Mouse (Mus musculus) kidney, adult 9 months (tissue): ENCODE measurements around the gene Clasp1.

Experiments
- DNase-seq: peaks from one replicate; pipeline ENCODE4 v3.0.0; 2022

The Clasp1 gene

DNA sequence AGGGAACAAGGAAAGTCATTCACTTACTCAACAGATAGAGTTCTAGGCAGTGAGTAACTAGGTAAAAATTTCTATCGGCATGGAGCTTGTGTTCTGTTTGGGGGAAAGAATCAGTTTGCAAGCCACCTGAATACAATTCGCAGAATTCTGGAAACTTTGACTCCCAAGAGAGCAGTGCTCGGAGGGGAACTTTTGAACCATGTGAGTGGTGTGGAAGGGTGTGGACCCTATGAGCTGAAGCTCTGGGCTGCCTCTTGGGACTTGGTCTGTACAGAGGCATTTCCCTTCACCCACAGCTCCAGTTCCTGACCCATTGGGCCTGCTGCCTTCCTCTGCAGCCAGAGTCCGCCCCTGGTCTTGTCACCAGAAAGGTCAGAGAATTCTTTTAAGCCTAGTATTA, 64.7 kb downstream of the Clasp1 start:
- peak; percentile 37 for DNase-seq

DNA sequence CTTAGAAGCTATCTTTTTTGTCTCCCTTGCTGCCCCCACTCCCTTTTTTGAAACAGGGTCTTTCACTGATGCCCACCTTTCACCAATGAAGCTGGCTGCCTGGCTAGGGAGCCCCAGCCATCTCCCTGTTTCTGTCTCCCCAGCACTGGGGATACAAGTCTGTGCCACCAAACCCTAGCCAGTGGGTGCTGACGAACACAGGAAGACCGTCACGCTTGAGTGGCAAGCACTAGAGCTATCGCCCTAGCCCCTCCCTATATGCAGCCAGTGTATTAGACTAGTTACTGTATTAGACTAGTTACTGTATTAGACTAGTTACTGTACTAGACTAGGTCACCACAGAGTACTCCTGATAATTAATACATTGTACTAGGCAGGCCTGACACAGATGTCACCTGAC, 66.0 kb downstream of the Clasp1 start:
- DNase-seq: no peak

DNA sequence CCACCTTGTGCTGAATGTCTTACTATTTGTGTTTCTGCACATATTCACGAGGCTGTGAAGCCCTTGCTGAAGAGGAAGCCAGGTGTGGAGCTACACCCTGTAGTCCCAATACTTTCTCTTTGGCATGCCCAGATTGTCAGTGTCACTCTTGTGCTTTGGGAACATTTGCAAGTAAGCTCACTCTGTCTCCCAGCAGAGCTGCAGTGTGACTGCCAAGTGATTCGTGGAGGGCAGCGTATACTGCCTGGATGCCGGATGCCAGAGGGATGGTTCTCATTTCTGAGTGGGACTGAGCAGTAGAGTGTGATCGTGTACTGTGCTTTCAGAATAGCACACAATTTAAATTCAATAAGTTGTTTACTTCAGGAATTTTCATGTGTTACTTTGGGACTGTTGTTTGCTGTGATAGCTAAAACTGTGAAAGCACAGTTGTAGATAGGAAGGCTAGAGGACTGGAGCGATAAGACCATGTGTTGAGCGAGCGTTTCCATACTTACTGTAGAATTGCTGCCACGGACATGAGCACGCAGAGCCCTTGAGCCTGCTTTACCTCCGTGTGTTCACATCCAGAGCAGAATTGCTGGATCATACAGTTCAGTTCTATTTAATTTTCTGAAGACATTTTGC, 68.5 kb downstream of the Clasp1 start:
- no peak for DNase-seq

DNA sequence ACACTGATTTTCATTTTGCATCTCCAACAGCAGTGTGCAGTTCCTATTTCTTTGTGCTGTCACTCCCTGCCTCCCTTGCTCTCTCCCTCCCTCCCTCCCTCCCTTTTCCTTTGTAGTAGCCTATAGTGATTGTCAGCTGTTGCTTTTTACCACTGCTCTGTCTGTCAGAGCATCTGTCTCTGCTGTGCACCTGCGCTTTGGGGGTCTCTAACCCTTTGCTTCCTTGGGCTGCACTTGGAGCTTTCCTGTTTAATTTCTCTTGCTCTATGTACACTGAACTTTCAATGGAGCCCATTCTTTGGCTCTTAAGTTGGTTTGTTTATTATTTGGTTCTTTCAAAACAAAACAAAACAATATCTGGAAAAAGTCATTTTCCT, 69.0 kb downstream of the Clasp1 start:
- no peak for DNase-seq

DNA sequence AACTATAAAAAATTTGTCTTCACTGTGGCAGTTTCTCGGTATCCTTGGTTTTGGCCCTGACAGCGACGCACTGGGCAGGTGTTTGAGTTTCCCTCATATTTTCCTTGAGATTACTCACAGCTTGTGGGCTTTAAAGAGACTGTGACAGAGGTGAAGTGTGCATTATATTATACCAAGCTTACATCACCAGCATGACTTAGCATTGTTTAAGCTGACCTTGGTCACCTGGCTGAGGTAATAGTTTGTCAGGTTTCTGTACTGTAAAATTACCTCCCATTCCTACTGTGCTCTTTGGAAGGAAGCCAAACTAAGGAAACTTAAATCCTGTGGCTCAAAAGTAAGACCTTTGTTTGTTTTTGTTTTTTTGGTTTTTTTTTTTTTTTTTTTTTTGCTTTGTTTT, 69.4 kb downstream of the Clasp1 start:
- no peak for DNase-seq

DNA sequence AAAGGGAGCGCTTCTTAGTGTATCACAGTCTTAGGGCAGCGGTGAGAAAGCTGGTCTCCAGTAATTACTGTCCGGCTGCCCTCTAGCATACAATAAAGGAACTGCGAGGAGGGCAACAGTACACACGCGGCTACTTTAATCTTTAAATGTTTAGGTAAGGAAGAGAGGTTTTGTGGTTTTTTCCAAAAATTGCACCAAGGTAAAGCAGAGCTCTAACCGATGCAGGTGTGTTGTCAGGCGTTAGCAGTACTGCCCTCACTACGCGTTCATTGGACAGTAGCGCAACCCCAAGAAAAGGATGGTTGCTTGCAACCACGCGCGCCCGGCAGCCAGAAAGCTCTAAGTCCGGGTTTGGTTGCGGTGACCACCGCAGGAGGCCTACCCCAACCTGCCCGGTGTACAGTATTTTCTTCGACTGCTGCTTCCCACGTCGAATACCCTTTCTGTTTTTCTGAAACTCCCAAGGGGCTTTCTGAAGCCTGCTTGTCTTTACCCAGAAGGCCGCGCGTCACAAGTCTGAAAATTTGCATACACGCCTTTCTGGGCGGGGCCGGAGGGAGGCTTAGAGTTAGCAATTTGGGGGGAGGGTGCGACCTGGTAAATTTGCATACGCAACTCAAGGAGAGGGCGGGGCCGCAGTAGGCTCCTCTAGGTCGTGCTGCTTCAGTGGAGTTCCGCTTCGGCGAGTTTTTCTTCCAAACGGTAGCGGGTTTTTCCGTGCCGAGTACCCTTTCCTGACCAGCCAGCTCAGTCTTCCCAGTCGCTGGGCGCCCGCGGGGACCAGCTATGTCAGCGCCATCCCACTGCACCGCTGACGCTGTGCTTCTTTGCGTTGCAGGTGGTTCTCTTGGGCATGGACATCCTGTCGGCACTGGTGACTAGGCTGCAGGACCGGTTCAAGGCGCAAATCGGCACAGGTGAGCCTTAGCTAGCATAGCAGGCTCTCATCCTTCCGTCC, 70.4 kb downstream of the Clasp1 start:
- DNase-seq: peak; percentile 97

DNA sequence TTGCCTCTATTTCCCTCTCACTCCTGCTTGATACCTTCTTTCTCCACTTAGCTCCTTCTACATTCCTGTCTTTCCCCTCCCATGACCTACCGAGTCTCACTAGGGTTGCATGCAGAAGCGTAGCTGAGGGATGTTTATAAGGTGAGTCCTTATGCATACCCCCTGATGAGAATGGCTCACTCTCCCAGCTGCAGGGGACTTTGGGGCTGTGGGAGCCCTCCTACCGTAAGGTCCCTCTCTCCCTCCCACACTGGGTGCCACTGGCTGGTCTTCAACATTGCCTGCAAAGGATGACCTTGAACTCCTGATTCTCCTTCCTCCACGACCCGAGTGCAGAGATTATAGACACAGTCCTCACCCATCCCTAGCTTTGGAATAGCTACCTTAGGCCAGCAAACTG, 71.9 kb downstream of the Clasp1 start:
- no peak for DNase-seq

DNA sequence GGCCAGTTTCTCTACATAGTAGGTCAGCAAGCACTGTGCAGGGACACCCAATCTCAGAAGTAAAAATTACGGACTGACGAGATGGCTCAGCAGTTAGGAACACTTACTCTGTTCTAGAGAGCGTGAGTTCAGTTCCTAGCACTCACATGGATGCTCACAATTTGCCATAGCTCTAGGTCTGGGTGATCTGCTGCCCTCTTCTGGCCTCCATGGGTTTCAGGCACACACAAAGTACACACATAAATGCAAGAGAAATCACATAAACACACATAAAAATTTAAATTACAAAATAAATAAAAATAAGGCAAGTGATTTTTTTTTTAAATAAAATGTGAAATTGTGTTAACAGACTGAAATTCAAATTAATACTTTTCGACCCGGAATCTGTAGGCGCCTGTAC, 77.2 kb downstream of the Clasp1 start:
- no peak for DNase-seq

DNA sequence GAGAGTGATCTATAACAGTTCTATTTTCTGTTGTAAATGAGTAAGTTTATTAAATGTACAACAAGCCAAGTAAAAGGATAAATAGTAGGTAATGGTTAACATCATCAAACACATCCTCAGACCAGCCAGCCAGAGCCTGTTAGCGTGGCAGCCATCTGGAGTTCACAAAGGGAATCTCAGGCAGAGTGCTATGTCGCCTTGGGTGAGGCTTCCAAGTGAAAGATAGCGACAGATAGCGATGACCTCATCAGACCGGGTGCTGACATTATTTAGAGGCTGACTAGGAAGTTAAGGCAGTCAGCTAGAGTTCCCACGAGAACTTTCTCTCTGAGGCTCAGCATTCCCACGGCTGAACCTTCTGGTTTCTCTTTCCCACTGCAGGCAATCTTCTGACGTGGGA, 83.5 kb downstream of the Clasp1 start:
- DNase-seq: no peak

DNA sequence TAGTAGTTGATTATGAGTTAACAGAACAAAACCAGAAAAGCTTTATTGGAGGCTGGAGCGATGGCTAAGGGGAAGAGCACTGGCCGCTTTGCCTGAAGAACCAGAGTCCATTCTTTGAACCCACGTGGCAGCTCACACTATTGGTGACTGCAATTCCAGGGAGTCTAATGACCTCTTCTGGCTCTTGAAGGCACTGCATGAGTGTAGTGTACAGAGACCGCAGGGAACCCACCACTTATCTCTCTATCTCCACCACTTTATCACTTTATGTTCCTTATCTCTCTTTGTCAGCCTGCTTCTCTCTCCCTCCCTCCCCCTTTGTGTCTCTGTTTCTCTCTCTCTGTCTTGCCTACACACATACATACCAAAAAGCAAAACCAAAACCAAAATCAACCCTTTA, 88.1 kb downstream of the Clasp1 start:
- DNase-seq: peak; percentile 78

DNA sequence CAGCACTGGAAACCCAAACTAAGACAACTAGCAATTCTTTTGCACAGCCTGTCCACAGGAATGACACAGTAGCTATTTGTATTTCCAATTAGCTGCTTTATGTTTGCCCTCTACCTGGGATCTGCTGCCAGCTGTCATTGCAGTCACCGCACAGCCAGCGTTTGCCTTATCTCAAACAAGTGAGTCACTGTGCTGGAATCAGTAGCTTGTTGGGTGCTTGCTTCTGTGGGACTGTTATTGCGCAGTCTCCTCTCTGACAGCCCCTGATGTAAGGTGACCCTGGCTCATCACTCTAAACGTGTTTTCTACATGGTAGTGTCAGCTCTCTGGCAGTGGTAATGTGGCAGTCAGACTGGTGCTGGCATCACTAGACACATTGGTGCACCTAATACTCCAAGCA, 90.4 kb downstream of the Clasp1 start:
- no peak for DNase-seq

DNA sequence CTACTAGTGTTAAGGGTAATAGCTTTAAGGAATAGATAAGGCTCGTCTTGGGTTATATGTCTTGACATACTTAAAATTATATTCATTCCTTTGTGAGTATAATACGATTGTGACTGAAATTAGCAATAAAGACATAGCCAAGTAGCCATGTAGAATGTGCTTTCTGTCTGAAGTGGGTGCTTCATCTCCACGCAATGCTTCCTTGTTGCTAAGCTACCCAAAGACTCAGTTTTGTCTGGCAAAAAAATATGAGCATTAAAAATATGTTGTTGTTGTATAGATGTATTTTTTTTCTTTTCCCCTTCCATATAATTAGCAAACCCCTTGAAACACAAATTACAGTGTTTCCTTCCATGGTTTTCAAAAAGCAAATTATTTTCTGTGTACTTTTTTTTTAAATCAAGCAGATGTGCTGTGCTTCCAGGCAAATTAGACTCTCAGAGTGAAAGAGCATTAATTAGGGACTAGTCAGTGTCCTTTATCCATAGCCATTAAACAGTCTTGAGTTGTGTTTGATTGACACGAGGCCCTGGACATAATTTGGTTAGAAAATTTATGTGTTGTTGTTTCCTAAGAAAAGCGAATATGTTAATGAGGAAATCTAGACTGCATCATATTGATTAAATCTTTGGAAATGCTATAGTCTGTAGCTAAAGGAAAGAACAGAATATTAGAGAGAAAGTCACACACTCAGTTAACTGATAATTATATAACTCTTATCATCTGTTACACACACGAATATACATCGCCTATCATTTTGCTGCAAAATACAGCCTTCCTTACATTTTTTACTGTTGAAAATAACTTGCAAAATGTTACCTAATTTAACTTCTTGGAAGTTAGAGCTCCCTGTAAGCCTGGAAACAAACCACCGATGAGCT, 91.9 kb downstream of the Clasp1 start:
- no peak for DNase-seq

DNA sequence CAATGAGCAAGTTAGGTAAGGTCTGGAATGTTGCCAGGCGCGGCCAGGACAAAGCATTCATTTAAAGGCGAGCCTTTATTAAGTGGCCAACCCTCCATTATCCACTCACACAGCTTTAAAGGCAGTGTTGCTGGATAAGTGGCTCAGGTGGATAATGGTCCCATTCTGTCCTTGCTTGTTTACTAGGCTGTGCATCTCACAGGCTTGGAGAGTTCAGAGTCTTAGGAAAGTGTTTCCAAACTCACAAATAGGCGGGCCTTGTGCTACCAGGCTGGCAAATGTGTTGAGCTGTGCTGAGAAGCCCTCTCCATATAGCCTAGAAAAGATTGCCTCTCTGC, 92.5 kb downstream of the Clasp1 start:
- DNase-seq: no peak

DNA sequence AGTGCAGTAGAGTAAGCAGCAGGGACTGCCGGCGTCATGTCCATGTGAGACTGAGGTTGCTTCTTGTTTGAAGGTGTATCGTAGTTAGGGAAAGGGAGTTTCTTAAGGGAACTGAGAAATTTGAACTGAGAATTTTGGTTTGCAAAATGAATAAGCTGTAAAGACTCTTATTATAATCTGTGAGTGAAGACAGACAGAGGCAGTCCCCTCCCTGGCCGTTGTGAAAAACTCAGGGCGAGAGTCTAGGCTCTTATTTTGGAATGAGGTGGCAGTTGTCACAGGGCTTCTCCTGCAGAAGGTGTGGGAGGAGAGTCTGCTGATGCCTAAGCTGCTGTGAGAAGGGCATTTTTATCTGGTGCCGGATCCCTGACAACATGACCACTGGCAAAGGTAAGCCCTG, 92.8 kb downstream of the Clasp1 start:
- DNase-seq: no peak

DNA sequence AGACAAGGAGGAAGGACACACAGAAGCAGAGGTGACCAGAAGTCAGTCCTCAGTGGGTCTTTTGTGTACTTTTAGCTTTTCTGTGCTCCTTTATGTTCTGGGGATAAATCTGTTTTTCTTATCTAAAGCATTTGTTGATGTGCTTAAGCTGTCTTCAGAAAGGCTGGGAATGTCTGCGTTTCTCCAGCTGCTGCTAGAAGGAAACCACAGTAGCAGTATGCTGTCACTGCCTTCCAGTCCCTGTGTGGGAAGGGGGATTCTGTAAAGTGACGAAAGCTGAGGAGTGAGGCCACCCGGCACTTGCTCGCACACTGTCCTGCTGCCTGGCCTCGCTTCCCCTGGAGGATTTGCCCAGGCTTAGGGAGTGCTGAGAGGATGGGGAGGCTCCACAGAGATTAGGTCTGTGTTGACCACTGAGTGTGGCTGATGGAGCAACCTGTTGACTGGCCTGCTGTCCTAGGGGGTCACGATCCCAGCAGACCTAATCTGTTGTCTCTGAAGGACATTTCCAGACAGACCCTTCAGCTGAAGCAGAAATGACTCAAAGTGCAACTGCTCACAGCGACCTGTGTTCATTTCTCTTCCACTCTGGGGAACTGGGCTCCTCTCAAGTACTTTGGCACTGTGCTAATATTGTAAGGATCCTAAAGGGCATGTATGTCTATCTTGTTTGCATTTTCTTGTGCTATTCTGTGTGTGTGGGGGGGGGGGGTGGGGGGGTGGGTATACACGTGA, 93.6 kb downstream of the Clasp1 start:
- no peak for DNase-seq

DNA sequence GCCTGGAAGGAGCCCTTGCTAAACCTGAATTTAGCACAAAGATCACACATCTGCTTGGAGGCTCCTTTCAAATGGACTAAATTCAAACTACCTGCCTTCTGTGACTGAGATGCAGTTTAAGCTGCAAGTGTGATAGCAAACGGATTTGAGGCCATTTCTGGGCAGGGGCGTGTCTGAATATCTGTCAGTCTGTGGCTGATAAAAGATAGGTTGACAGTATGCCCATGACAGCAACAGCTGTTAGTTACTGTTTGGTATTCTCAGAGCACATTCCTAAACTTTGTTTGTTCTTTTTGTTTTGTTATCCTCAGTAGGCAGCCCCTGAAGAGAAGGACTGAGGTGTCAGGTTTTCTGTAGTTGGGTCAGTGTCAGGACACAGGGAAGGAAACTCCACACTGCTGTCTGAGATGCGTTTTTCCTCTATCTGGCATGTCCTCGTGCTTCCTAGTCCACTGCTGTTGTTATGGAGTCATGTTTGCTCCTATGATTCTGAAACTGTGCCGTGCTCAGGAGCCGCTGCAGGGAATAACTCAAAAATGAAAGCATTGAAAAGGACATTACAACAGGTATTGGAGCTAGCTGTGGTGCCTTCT, 94.7 kb downstream of the Clasp1 start:
- DNase-seq: no peak

DNA sequence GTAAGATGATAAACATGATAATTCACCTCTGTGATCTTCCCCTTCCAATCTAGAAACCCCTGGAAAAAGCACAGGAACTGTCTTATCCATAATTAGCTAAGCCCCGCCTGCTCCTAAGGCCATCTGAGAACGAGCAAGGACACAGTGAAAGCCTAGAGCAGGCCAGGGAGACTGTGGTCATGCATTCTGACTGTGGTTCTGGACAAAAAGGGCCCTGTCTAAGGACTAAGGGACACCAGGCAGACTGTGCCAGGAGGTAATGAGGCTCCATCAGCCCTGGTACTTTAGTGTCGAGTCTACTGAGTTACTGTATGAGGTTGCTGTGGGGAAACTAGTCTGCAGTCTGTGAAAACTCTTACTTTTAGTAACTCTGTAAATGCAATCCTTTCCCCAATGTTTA, 96.7 kb downstream of the Clasp1 start:
- no peak for DNase-seq

DNA sequence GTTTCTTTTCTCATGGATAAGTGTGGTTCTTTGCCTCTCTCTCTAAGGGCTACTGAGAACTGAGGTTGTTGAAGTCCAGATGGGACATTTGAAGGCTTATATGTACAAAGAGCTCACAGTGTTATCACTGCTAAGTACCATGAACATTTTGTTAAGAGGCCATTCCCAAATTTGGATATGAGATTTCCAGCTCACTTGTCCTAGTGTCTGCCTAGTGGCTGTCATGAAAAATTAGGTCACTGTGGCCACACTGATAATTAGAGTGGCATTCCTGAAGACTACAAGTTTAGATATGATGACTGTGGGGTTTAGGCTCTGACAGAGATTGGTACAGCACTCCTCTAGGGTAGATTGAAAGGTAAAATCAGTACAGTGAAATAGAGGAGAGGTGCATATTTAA, 97.2 kb downstream of the Clasp1 start:
- DNase-seq: no peak

DNA sequence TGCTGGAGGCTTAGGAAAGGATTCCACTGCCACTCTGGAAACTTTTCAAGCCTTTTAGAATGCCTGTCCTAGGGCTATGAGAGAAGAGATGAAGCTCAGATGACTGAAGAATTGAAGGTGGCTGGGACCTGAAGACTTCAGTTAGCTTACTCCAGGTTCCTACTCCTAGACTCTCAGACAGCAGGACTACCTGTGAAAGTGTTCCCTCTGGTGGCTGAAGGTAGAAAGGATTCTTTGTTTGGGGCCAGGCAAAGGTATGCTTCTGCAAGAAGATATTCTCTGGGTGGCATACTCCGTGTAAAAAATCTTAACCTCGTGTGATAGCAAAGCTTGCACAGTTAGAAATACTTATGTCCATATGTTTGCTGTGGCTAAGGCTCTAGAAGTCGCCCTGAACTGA, 104.0 kb downstream of the Clasp1 start:
- no peak for DNase-seq

DNA sequence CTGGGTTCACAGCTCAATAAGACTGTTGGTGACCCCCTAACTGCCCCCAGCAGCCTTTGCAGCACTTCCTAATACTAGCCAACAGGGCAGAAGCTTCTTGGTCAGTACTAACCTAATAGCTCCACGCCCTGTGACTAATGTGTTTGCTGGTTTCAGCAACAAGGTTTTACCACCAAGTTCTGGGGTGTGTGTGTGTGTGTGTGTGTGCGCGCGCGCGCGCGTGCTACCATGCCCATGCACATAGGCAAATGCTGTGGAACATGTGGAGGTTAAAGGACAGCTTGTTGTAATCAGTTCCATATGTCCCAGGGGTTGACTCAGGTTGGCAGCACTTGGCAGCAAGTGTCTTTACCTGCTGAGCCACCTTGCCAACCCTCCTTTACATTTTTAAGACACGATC, 105.7 kb downstream of the Clasp1 start:
- no peak for DNase-seq

DNA sequence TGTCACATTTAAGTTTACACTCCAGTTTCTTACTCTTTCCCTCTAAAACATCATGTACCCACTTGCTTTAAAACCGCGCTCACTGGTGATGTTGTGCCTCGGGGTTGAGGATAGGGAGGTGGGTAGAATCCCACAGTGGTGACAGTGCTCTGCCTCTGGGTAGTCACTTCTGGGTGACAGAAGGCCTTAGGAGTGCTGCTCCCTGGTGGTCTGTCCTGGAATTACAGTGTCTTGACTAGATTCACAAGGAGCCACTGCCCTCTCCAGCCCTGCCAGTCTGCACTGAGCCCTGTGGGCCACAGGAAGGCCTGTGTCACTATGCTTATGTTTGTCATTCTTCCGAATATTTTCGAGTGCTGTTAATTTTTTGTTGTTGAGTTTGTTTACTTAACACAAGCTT, 109.5 kb downstream of the Clasp1 start:
- peak; percentile 82 for DNase-seq

DNA sequence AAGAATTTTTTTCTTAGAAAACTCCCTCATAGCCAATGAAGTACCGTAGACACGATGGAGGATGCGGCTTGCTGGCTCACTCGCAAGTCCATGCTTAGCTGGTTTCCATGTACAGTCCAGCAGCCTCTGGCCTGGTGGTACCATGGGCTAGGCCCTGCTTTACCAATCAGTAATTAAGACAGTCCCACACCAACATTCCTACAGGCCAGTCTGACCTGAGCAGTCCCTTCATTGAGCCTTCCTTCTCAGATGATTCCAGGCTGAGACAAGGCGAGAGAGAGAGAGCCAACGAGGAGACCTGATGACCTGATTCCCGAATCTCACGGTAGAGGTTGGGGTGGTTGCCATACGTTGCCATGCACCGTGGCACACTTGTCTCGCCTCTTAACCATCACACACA, 111.7 kb downstream of the Clasp1 start:
- no peak for DNase-seq

DNA sequence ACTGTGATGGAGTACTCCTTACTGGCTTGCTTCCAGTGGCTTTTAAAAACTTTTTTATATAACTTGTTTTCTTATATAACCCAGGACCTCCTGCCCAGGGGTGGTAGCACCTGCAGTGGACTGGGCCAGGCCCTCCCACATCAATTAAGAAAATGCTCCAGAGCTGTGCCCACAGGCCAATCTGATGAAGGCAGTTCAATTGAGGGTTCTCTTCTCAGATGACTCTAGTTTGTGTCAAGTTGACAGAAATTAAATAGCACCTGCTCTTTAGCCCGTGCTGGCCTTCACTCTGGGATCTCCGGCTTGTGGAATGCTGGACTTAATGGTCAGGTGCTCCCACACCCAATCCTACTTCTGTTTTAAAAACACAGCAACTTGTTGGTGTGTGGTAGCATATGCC, 112.8 kb downstream of the Clasp1 start:
- peak; percentile 34 for DNase-seq
